Mouse (Mus musculus) MEL (cell line): ENCODE results near the gene Gm853. TPM values are rescaled to one million over a fixed set of nuclear protein-coding genes. Genes with fewer than 3 reads are reported as not detected.

Experiments
- DNase-seq: peaks from one replicate; pipeline ENCODE4 v3.0.0; 2011; ENCODE audit warnings: low read depth, low spot score
- H3K27ac ChIP-seq: 2 replicates; pipeline ENCODE4 v1.5.1; 2012; ENCODE audit warnings: low read depth, mild to moderate bottlenecking, control low read depth, low read length, moderate library complexity; ENCODE audit not compliant: control insufficient read depth
- H3K27me3 ChIP-seq, 2 experiments: fragments of 150-350 bp in 1 of 2; sonication (generic) in 1 of 2; 2 replicates each; pipeline ENCODE4 v1.6.1; 2012; ENCODE audit warnings: low read length in 2 of 2, mild to moderate bottlenecking in 2 of 2, improper control_type of control experiment in 1 of 2, moderate library complexity in 1 of 2; ENCODE audit not compliant: insufficient read depth in 2 of 2, control insufficient read depth in 1 of 2
- H3K36me3 ChIP-seq, 2 experiments: 2 replicates each; pipeline ENCODE4 v1.6.1; 2012 to 2014; ENCODE audit warnings: low read length in 2 of 2, improper control_type of control experiment in 1 of 2, inconsistent platforms in 1 of 2, mild to moderate bottlenecking in 1 of 2; ENCODE audit not compliant: insufficient read depth in 2 of 2, control insufficient read depth in 1 of 2
- H3K4me1 ChIP-seq, 2 experiments: fragments of 150-350 bp in 1 of 2; sonication (generic) in 1 of 2; 2 replicates each; pipeline ENCODE4 v1.6.1; 2012; ENCODE audit warnings: low read length in 2 of 2, improper control_type of control experiment in 1 of 2, mild to moderate bottlenecking in 1 of 2; ENCODE audit not compliant: insufficient read depth in 2 of 2, control insufficient read depth in 1 of 2
- H3K4me3 ChIP-seq, 2 experiments: fragments of 150-350 bp in 1 of 2; sonication (generic) in 1 of 2; 2 replicates each; pipeline ENCODE4 v1.5.1; 2012; ENCODE audit warnings: low read depth in 2 of 2, low read length in 2 of 2, mild to moderate bottlenecking in 2 of 2, moderate library complexity in 2 of 2, control low read depth in 1 of 2, improper control_type of control experiment in 1 of 2; ENCODE audit not compliant: control insufficient read depth in 1 of 2, insufficient read depth in 1 of 2
- H3K79me2 ChIP-seq: 2 replicates; pipeline ENCODE4 v1.6.1; 2012; ENCODE audit warnings: mild to moderate bottlenecking, low read length, moderate library complexity; ENCODE audit not compliant: control insufficient read depth, poor library complexity, insufficient read depth
- H3K9ac ChIP-seq: 2 replicates; pipeline ENCODE4 v1.6.1; 2012; ENCODE audit warnings: low read depth, mild to moderate bottlenecking, control low read depth, low read length, moderate library complexity; ENCODE audit not compliant: control insufficient read depth, poor library complexity, severe bottlenecking
- H3K9me3 ChIP-seq: fragments of 150-350 bp; sonication (generic); replicated peaks from 2 replicates; pipeline ENCODE4 v1.6.1; 2012; ENCODE audit warnings: mild to moderate bottlenecking, low read length, improper control_type of control experiment, moderate library complexity; ENCODE audit not compliant: insufficient read depth
- CHD1 ChIP-seq: IDR thresholded peaks from 2 replicates; pipeline ENCODE4 v1.6.1; 2012; ENCODE audit warnings: low read depth, mild to moderate bottlenecking, inconsistent platforms, low read length, improper control_type of control experiment
- CTCF ChIP-seq, 3 experiments: IDR thresholded peaks in 2 of 3; conservative IDR thresholded peaks in 1 of 3; 2 replicates each; pipeline ENCODE4 v1.5.1; 2011 to 2012; ENCODE audit warnings: low read length in 3 of 3, low read depth in 2 of 3, mild to moderate bottlenecking in 2 of 3, improper control_type of control experiment in 1 of 3, inconsistent platforms in 1 of 3, mixed read lengths in 1 of 3, moderate library complexity in 1 of 3; ENCODE audit not compliant: control insufficient read depth in 1 of 3, insufficient read depth in 1 of 3, poor library complexity in 1 of 3, severe bottlenecking in 1 of 3
- E2F4 ChIP-seq: IDR thresholded peaks from 2 replicates; pipeline ENCODE4 v1.6.1; 2011; ENCODE audit warnings: low read depth, low read length, improper control_type of control experiment, borderline replicate concordance
- ELF1 ChIP-seq: IDR thresholded peaks from 2 replicates; pipeline ENCODE4 v1.6.1; 2014; ENCODE audit warnings: low read depth, mild to moderate bottlenecking, inconsistent platforms, low read length, improper control_type of control experiment, moderate library complexity
- EP300 ChIP-seq, 2 experiments: IDR thresholded peaks; 2 replicates each; pipeline ENCODE4 v1.6.1; 2011; ENCODE audit warnings: improper control_type of control experiment in 2 of 2, low read length in 2 of 2, low read depth in 1 of 2, mild to moderate bottlenecking in 1 of 2
- ETS1 ChIP-seq: IDR thresholded peaks from 2 replicates; pipeline ENCODE4 v1.6.1; 2012; ENCODE audit warnings: low read depth, mild to moderate bottlenecking, inconsistent platforms, low read length, improper control_type of control experiment, moderate library complexity
- GATA1 ChIP-seq: IDR thresholded peaks from 2 replicates; pipeline ENCODE4 v1.6.1; 2011; ENCODE audit warnings: low read depth, low read length, improper control_type of control experiment
- JUND ChIP-seq: IDR thresholded peaks from 2 replicates; pipeline ENCODE4 v1.6.1; 2011; ENCODE audit warnings: low read depth, mild to moderate bottlenecking, improper control_type of control experiment, low read length
- MYC ChIP-seq: IDR thresholded peaks from 2 replicates; pipeline ENCODE4 v1.6.1; 2011; ENCODE audit warnings: low read depth, mild to moderate bottlenecking, low read length, improper control_type of control experiment, moderate library complexity
- ZC3H11A ChIP-seq: IDR thresholded peaks from 2 replicates; pipeline ENCODE4 v1.6.1; 2012; ENCODE audit warnings: low read depth, mild to moderate bottlenecking, inconsistent platforms, low read length, improper control_type of control experiment
- ZKSCAN1 ChIP-seq: IDR thresholded peaks from 2 replicates; pipeline ENCODE4 v1.6.1; 2012; ENCODE audit warnings: low read depth, mild to moderate bottlenecking, inconsistent platforms, low read length, improper control_type of control experiment, moderate library complexity
- polyA plus RNA-seq, 2 experiments: library from polyadenylated mRNA; stranded (reverse) in 1 of 2; unstranded in 1 of 2; fragments of >175 nt in 1 of 2; fragments of >200 nt in 1 of 2; gene quantifications; 2 replicates each; pipeline versions ENCODE4 v1.2.1 to v1.2.4; 2012; ENCODE audit warnings: low replicate concordance in 2 of 2, low read depth in 1 of 2; ENCODE audit not compliant: insufficient read length in 2 of 2, insufficient read depth in 1 of 2, missing spikeins in 1 of 2
- total RNA-seq: library from RNA; depleted of rRNA; stranded (reverse); fragments of 300-350 nt; gene quantifications from 2 replicates; pipeline ENCODE4 v1.2.3, GENCODE M21; 2012

Gm853 gene
- total and polyA plus RNA-seq, 3 experiments, result 0.04 TPM; not detected in 2

- no peak overlapping the region for H3K9ac ChIP-seq
- peaks cover 0 to 14% of the 10 kb centered on the region in 2 experiments; a peak in 2 of 4 replicates for H3K36me3 ChIP-seq
- TF ChIP-seq ZKSCAN1 (no peak), GATA1 (no peak), EP300 (IDR thresholded peaks at IDR 0.05; ENCODE audit: low read depth in 1 of 2, low read length in 2 of 2) (no peak), CHD1 (no peak), ELF1 (no peak), ZC3H11A (no peak), MYC (no peak)
- H3K79me2 ChIP-seq, result no peaks in the 10 kb centered on the region
- H3K9me3 ChIP-seq, result no peaks in the 10 kb centered on the region
- no peak overlapping the region for H3K27ac ChIP-seq
- H3K4me1 ChIP-seq, result peaks cover 6 to 48% of the 10 kb centered on the region in 2 experiments
- DNase-seq, result no peak
- H3K4me3 ChIP-seq, result no peak overlapping the region
- H3K27me3 ChIP-seq, result no peaks in the 10 kb centered on the region
Observed at GRCm38 (mm10) chr4:130177536-130177935, 44.7 kb downstream of the Gm853 start.

GRCm38 (mm10) chr4:130177087-130177486 is 45.1 kb downstream of the Gm853 start:
- H3K4me1 ChIP-seq, result peaks cover 6 to 48% of the 10 kb centered on the region in 2 experiments
- no peaks in the 10 kb centered on the region for H3K79me2 ChIP-seq
- H3K36me3 ChIP-seq, result peaks cover 0 to 14% of the 10 kb centered on the region in 2 experiments; a peak in 2 of 4 replicates
- no peak overlapping the region; the same call in 1 of the 2 replicates for H3K27ac ChIP-seq
- peak; percentile 68 for DNase-seq
- TF ChIP-seq JUND (no peak), ZKSCAN1 (no peak), ETS1 (peak; percentile 47; the same call in 1 of the 2 replicates), E2F4 (no peak), EP300 (IDR thresholded peaks at IDR 0.05; ENCODE audit: low read depth in 1 of 2, low read length in 2 of 2) (no peak), ELF1 (no peak)
- TF ChIP-seq, all 39 proteins: peak for 1
- no peaks in the 10 kb centered on the region for H3K27me3 ChIP-seq
- no peak overlapping the region for H3K9ac ChIP-seq
- H3K9me3 ChIP-seq, result no peaks in the 10 kb centered on the region
- H3K4me3 ChIP-seq, result no peak overlapping the region

- H3K4me1 ChIP-seq, result peaks cover 6 to 48% of the 10 kb centered on the region in 2 experiments
- no peak overlapping the region for H3K4me3 ChIP-seq
- H3K27ac ChIP-seq, result no peak overlapping the region
- peaks cover 0 to 14% of the 10 kb centered on the region in 2 experiments; a peak in 2 of 4 replicates for H3K36me3 ChIP-seq
- H3K9me3 ChIP-seq, result no peaks in the 10 kb centered on the region
- H3K79me2 ChIP-seq, result no peaks in the 10 kb centered on the region
- no peak for TF ChIP-seq CTCF (IDR thresholded peaks at IDR 0.05 in 2 of 3, conservative IDR thresholded peaks at IDR 0.05 in 1 of 3; ENCODE audit: control insufficient read depth in 1 of 3, insufficient read depth in 1 of 3, low read depth in 2 of 3, low read length in 3 of 3, poor library complexity in 1 of 3, severe bottlenecking in 1 of 3)
- TF ChIP-seq ELF1, result peak; percentile 87
- peak; percentile 46 for DNase-seq
- no peaks in the 10 kb centered on the region for H3K27me3 ChIP-seq
- H3K9ac ChIP-seq, result no peak overlapping the region
Observed at GRCm38 (mm10) chr4:130176156-130176720, 46.0 kb downstream of the Gm853 start.
